Mouse (Mus musculus): ENCODE data around the gene Anapc13. TPM values are rescaled to one million over a fixed set of nuclear protein-coding genes. Genes with fewer than 3 reads are reported as not detected.
A peak's percentile ranks its signal among the peaks of the same experiment; 100 is the strongest.

The Anapc13 gene
- polyA plus RNA-seq, 1 experiment from 2014 or later = 194 TPM

- Histone ChIP-seq H3K4me2 (replicated peaks) (no peak overlapping the region), H3K36me3 (no peaks in the 10 kb centered on the region)
These were observed 24.5 kb downstream of the Anapc13 start for GRCm38 (mm10) chr9:102650637-102651036.

GRCm38 (mm10) chr9:102651199-102651720, 25.2 kb downstream of the Anapc13 start:
- no peak for ATAC-seq (ENCODE audit: low FRiP score, low read depth)
- Histone ChIP-seq H3K27ac (replicated peaks) (no peak overlapping the region), H3K36me3 (no peaks in the 10 kb centered on the region), H3K9ac (replicated peaks) (no peak overlapping the region), H3K4me2 (replicated peaks) (no peak overlapping the region), H3K4me3 (no peak overlapping the region), H3K27me3 (no peaks in the 10 kb centered on the region; the same call in 1 of the 2 replicates), H3K4me1 (peaks cover 20% of the 10 kb centered on the region), H3K9me3 (no peaks in the 10 kb centered on the region)
- WGBS = 72% methylated on average over 6 of the region's 6 CpGs

More at GRCm38 (mm10) chr9:102650637-102651036, 24.5 kb downstream of the Anapc13 start:
- Histone ChIP-seq H3K27me3 (no peaks in the 10 kb centered on the region; the same call in 1 of the 2 replicates), H3K27ac (replicated peaks) (peak overlapping the region; percentile 50; the same call in 1 of the 2 replicates), H3K4me1 (peaks cover 20% of the 10 kb centered on the region), H3K9ac (replicated peaks) (no peak overlapping the region; the same call in 1 of the 2 replicates), H3K9me3 (no peaks in the 10 kb centered on the region), H3K4me3 (no peak overlapping the region)
- WGBS = 47% methylated on average over 7 of the region's 7 CpGs
- no peak; the same call in 1 of the 2 replicates for ATAC-seq (ENCODE audit: low FRiP score, low read depth)

- H3K9ac ChIP-seq (replicated peaks) = no peak overlapping the region
- H3K4me1 ChIP-seq = no peaks in the 10 kb centered on the region
- no peak overlapping the region for H3K4me2 ChIP-seq (replicated peaks)
- no peak overlapping the region for H3K27ac ChIP-seq (replicated peaks)
- no peak overlapping the region for H3K4me3 ChIP-seq
- H3K9me3 ChIP-seq = no peaks in the 10 kb centered on the region
- WGBS = 81% methylated on average over 8 of the region's 8 CpGs
- H3K27me3 ChIP-seq = peaks cover 3% of the 10 kb centered on the region; the same call in 1 of the 2 replicates
- H3K36me3 ChIP-seq = no peaks in the 10 kb centered on the region
- ATAC-seq (ENCODE audit: low FRiP score, low read depth) = no peak
These were observed 30.4 kb downstream of the Anapc13 start for GRCm38 (mm10) chr9:102656355-102657095.

DNA sequence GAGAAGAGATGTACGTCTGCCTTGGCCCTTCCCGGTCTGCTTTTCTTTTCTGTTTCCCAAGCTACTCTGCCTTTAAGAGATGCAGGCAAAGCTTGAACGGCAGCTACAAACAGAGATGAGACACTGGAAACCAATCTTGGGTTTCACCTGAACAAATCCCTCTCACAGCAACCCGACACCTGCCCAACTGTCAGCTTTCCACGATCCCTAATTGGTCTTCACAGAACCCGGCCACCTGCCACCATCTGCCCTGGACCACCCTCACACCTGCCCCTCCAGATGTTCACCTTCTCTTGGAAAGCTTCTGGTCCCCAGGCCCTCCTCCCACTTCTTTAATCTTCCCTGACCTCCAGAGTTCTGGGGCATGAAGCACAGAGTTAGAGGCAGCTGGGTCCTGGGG, 42.0 kb downstream of the Anapc13 start:
- H3K9me3 ChIP-seq = no peaks in the 10 kb centered on the region
- no peak overlapping the region for H3K4me3 ChIP-seq
- no peak overlapping the region for H3K9ac ChIP-seq (replicated peaks)
- H3K36me3 ChIP-seq = no peaks in the 10 kb centered on the region
- 0 out of 2 replicates have a peak overlapping the region, but pooled peaks have one; percentile 5 for H3K27ac ChIP-seq (replicated peaks)
- WGBS = 34% methylated on average over 6 of the region's 6 CpGs
- H3K4me1 ChIP-seq = peaks cover 26% of the 10 kb centered on the region
- no peaks in the 10 kb centered on the region for H3K27me3 ChIP-seq
- ATAC-seq (ENCODE audit: low FRiP score, low read depth) = no peak
- H3K4me2 ChIP-seq (replicated peaks) = no peak overlapping the region

- Histone ChIP-seq H3K4me2 (replicated peaks) (no peak overlapping the region), H3K36me3 (no peaks in the 10 kb centered on the region), H3K4me1 (peaks cover 26% of the 10 kb centered on the region), H3K27me3 (no peaks in the 10 kb centered on the region), H3K27ac (replicated peaks) (no peak overlapping the region), H3K9ac (replicated peaks) (no peak overlapping the region), H3K4me3 (no peak overlapping the region), H3K9me3 (no peaks in the 10 kb centered on the region)
- 92% methylated on average over 12 of the region's 12 CpGs for WGBS
- ATAC-seq (ENCODE audit: low FRiP score, low read depth) = no peak
These were observed 42.8 kb downstream of the Anapc13 start for GRCm38 (mm10) chr9:102668906-102669305.

- 84% methylated on average over 7 of the region's 7 CpGs for WGBS
- no peaks in the 10 kb centered on the region for H3K27me3 ChIP-seq
- no peak overlapping the region for H3K27ac ChIP-seq (replicated peaks)
- H3K4me3 ChIP-seq = no peak overlapping the region
- H3K4me2 ChIP-seq (replicated peaks) = no peak overlapping the region
- no peak for ATAC-seq (ENCODE audit: low FRiP score, low read depth)
- H3K9me3 ChIP-seq = no peaks in the 10 kb centered on the region
- H3K36me3 ChIP-seq = no peaks in the 10 kb centered on the region
- no peak overlapping the region for H3K9ac ChIP-seq (replicated peaks)
- peaks cover 10% of the 10 kb centered on the region for H3K4me1 ChIP-seq
These were observed 47.3 kb downstream of the Anapc13 start for GRCm38 (mm10) chr9:102673381-102673780.

GRCm38 (mm10) chr9:102675922-102676321, 49.8 kb downstream of the Anapc13 start:
- WGBS = 83% methylated on average over 5 of the region's 5 CpGs
- no peak overlapping the region for H3K4me2 ChIP-seq (replicated peaks)
- ATAC-seq (ENCODE audit: low FRiP score, low read depth) = no peak
- H3K36me3 ChIP-seq = no peaks in the 10 kb centered on the region
- H3K4me1 ChIP-seq = peaks cover 7% of the 10 kb centered on the region
- no peak overlapping the region for H3K27ac ChIP-seq (replicated peaks)
- H3K27me3 ChIP-seq = no peaks in the 10 kb centered on the region
- H3K4me3 ChIP-seq = no peak overlapping the region
- no peaks in the 10 kb centered on the region for H3K9me3 ChIP-seq
- H3K9ac ChIP-seq (replicated peaks) = no peak overlapping the region

DNA sequence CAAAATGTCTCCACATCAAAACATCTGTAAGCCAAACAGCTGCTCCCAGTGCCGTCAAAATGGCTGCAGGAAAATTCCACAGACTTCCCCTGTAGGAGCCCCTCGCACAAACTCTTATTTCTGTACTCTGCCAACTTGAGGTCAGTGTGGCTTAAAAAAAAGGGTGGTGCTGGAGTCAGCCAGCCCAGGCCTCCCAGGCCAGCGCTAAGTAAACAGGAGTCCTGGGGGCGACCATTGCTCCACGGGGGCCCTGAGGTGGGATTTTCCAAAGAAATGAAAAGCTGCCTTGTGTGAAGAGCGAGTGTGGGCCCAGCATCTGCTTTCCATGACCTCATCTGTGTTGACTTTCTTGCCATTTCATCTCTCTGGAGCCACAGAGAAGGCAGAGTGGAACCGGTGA, 55.4 kb downstream of the Anapc13 start:
- Histone ChIP-seq H3K4me1 (no peaks in the 10 kb centered on the region), H3K4me3 (no peak overlapping the region), H3K27me3 (peaks cover 12% of the 10 kb centered on the region), H3K27ac (replicated peaks) (no peak overlapping the region), H3K9ac (replicated peaks) (no peak overlapping the region), H3K36me3 (no peaks in the 10 kb centered on the region), H3K4me2 (replicated peaks) (no peak overlapping the region), H3K9me3 (no peaks in the 10 kb centered on the region)
- WGBS = 51% methylated on average over 7 of the region's 7 CpGs
- ATAC-seq (ENCODE audit: low FRiP score, low read depth) = no peak

Other genes with a start within 250 kb of the Anapc13 start
- 0.17 and 0.61 TPM in 2 replicates for gene Ky, start 120.5 kb upstream of the Anapc13 start, polyA plus RNA-seq (2016; fragmentation: Nextera tagmentation; extraction: Ambion mirVana)
- 62.6 and 66.3 TPM in 2 replicates for gene Cep63, start 238 bp downstream of the Anapc13 start, polyA plus RNA-seq (2016; fragmentation: Nextera tagmentation; extraction: Ambion mirVana)
- 108 and 114 TPM in 2 replicates for gene Amotl2, start 90.4 kb downstream of the Anapc13 start, polyA plus RNA-seq (2016; fragmentation: Nextera tagmentation; extraction: Ambion mirVana)
- gene Ryk, start 208.6 kb downstream of the Anapc13 start, polyA plus RNA-seq (2016; fragmentation: Nextera tagmentation; extraction: Ambion mirVana) = 15.7 and 17.0 TPM in 2 replicates